Mouse (Mus musculus): ENCODE data around the gene Sec61b.

- TF ChIP-seq CTCF (IDR thresholded peaks at IDR 0.05; ENCODE audit: borderline replicate concordance, control insufficient read depth, extremely low read depth, insufficient read depth, low read length, poor library complexity) (no peak), POLR2A (IDR thresholded peaks at IDR 0.05; ENCODE audit: control insufficient read depth, extremely low read depth, insufficient read depth, low read length, poor library complexity) (no peak)
Observed at GRCm38 (mm10) chr4:47491243-47491642, 16.8 kb downstream of the Sec61b start.

Data from thymus, adult 2 months (tissue).